Mouse (Mus musculus) MEL (cell line): ENCODE data around the gene Nfkbie. TPM values are rescaled to one million over a fixed set of nuclear protein-coding genes. Genes with fewer than 3 reads are reported as not detected.

Experiments used
- DNase-seq: peaks from one replicate; pipeline ENCODE4 v3.0.0; 2011; ENCODE audit warnings: low read depth, low spot score
- H3K27ac ChIP-seq: 2 replicates; pipeline ENCODE4 v1.5.1; 2012; ENCODE audit warnings: low read depth, mild to moderate bottlenecking, control low read depth, low read length, moderate library complexity; ENCODE audit not compliant: control insufficient read depth
- H3K27me3 ChIP-seq, 2 experiments: fragments of 150-350 bp in 1 of 2; sonication (generic) in 1 of 2; 2 replicates each; pipeline ENCODE4 v1.6.1; 2012; ENCODE audit warnings: low read length in 2 of 2, mild to moderate bottlenecking in 2 of 2, improper control_type of control experiment in 1 of 2, moderate library complexity in 1 of 2; ENCODE audit not compliant: insufficient read depth in 2 of 2, control insufficient read depth in 1 of 2
- H3K36me3 ChIP-seq, 2 experiments: 2 replicates each; pipeline ENCODE4 v1.6.1; 2012 to 2014; ENCODE audit warnings: low read length in 2 of 2, improper control_type of control experiment in 1 of 2, inconsistent platforms in 1 of 2, mild to moderate bottlenecking in 1 of 2; ENCODE audit not compliant: insufficient read depth in 2 of 2, control insufficient read depth in 1 of 2
- H3K4me1 ChIP-seq, 2 experiments: fragments of 150-350 bp in 1 of 2; sonication (generic) in 1 of 2; 2 replicates each; pipeline ENCODE4 v1.6.1; 2012; ENCODE audit warnings: low read length in 2 of 2, improper control_type of control experiment in 1 of 2, mild to moderate bottlenecking in 1 of 2; ENCODE audit not compliant: insufficient read depth in 2 of 2, control insufficient read depth in 1 of 2
- H3K4me3 ChIP-seq, 2 experiments: fragments of 150-350 bp in 1 of 2; sonication (generic) in 1 of 2; 2 replicates each; pipeline ENCODE4 v1.5.1; 2012; ENCODE audit warnings: low read depth in 2 of 2, low read length in 2 of 2, mild to moderate bottlenecking in 2 of 2, moderate library complexity in 2 of 2, control low read depth in 1 of 2, improper control_type of control experiment in 1 of 2; ENCODE audit not compliant: control insufficient read depth in 1 of 2, insufficient read depth in 1 of 2
- H3K79me2 ChIP-seq: 2 replicates; pipeline ENCODE4 v1.6.1; 2012; ENCODE audit warnings: mild to moderate bottlenecking, low read length, moderate library complexity; ENCODE audit not compliant: control insufficient read depth, poor library complexity, insufficient read depth
- H3K9ac ChIP-seq: 2 replicates; pipeline ENCODE4 v1.6.1; 2012; ENCODE audit warnings: low read depth, mild to moderate bottlenecking, control low read depth, low read length, moderate library complexity; ENCODE audit not compliant: control insufficient read depth, poor library complexity, severe bottlenecking
- H3K9me3 ChIP-seq: fragments of 150-350 bp; sonication (generic); replicated peaks from 2 replicates; pipeline ENCODE4 v1.6.1; 2012; ENCODE audit warnings: mild to moderate bottlenecking, low read length, improper control_type of control experiment, moderate library complexity; ENCODE audit not compliant: insufficient read depth
- CHD2 ChIP-seq: IDR thresholded peaks from 2 replicates; pipeline ENCODE4 v1.6.1; 2011; ENCODE audit warnings: low read length, improper control_type of control experiment
- CTCF ChIP-seq, 3 experiments: IDR thresholded peaks in 2 of 3; conservative IDR thresholded peaks in 1 of 3; 2 replicates each; pipeline ENCODE4 v1.5.1; 2011 to 2012; ENCODE audit warnings: low read length in 3 of 3, low read depth in 2 of 3, mild to moderate bottlenecking in 2 of 3, improper control_type of control experiment in 1 of 3, inconsistent platforms in 1 of 3, mixed read lengths in 1 of 3, moderate library complexity in 1 of 3; ENCODE audit not compliant: control insufficient read depth in 1 of 3, insufficient read depth in 1 of 3, poor library complexity in 1 of 3, severe bottlenecking in 1 of 3
- ELF1 ChIP-seq: IDR thresholded peaks from 2 replicates; pipeline ENCODE4 v1.6.1; 2014; ENCODE audit warnings: low read depth, mild to moderate bottlenecking, inconsistent platforms, low read length, improper control_type of control experiment, moderate library complexity
- ETS1 ChIP-seq: IDR thresholded peaks from 2 replicates; pipeline ENCODE4 v1.6.1; 2012; ENCODE audit warnings: low read depth, mild to moderate bottlenecking, inconsistent platforms, low read length, improper control_type of control experiment, moderate library complexity
- GABPA ChIP-seq: IDR thresholded peaks from 2 replicates; pipeline ENCODE4 v1.6.1; 2012; ENCODE audit warnings: low read depth, mild to moderate bottlenecking, inconsistent platforms, low read length, improper control_type of control experiment, moderate library complexity
- GATA1 ChIP-seq: IDR thresholded peaks from 2 replicates; pipeline ENCODE4 v1.6.1; 2011; ENCODE audit warnings: low read depth, low read length, improper control_type of control experiment
- HCFC1 ChIP-seq: IDR thresholded peaks from 2 replicates; pipeline ENCODE4 v1.6.1; 2012; ENCODE audit warnings: low read depth, mild to moderate bottlenecking, inconsistent platforms, low read length, improper control_type of control experiment, moderate library complexity
- JUND ChIP-seq: IDR thresholded peaks from 2 replicates; pipeline ENCODE4 v1.6.1; 2011; ENCODE audit warnings: low read depth, mild to moderate bottlenecking, improper control_type of control experiment, low read length
- KAT2A ChIP-seq: conservative IDR thresholded peaks from 2 replicates; pipeline ENCODE4 v1.6.1; 2012; ENCODE audit warnings: low read depth, low read length, improper control_type of control experiment, inconsistent platforms
- MAFK ChIP-seq: IDR thresholded peaks from 2 replicates; pipeline ENCODE4 v1.6.1; 2011; ENCODE audit warnings: low read depth, mild to moderate bottlenecking, low read length, improper control_type of control experiment, borderline replicate concordance
- MAX ChIP-seq: IDR thresholded peaks from 2 replicates; pipeline ENCODE4 v1.6.1; 2011; ENCODE audit warnings: low read length, improper control_type of control experiment
- MAZ ChIP-seq: IDR thresholded peaks from 2 replicates; pipeline ENCODE4 v1.6.1; 2012; ENCODE audit warnings: low read depth, mild to moderate bottlenecking, inconsistent platforms, low read length, improper control_type of control experiment
- MYC ChIP-seq: IDR thresholded peaks from 2 replicates; pipeline ENCODE4 v1.6.1; 2011; ENCODE audit warnings: low read depth, mild to moderate bottlenecking, low read length, improper control_type of control experiment, moderate library complexity
- POLR2A ChIP-seq, 2 experiments: IDR thresholded peaks; 2 replicates each; pipeline ENCODE4 v1.6.1; 2011 to 2012; ENCODE audit warnings: low read length in 2 of 2, mild to moderate bottlenecking in 2 of 2, control low read depth in 1 of 2, improper control_type of control experiment in 1 of 2, low read depth in 1 of 2, moderate library complexity in 1 of 2; ENCODE audit not compliant: control insufficient read depth in 1 of 2, insufficient read depth in 1 of 2, poor library complexity in 1 of 2
- POLR2AphosphoS5 ChIP-seq: IDR thresholded peaks from 2 replicates; pipeline ENCODE4 v1.6.1; 2012; ENCODE audit warnings: low read depth, borderline replicate concordance, mild to moderate bottlenecking, inconsistent platforms, low read length, moderate library complexity, mixed read lengths
- RCOR1 ChIP-seq: IDR thresholded peaks from 2 replicates; pipeline ENCODE4 v1.6.1; 2012; ENCODE audit warnings: low read depth, mild to moderate bottlenecking, inconsistent platforms, low read length, improper control_type of control experiment
- SIN3A ChIP-seq: IDR thresholded peaks from 2 replicates; pipeline ENCODE4 v1.6.1; 2012; ENCODE audit warnings: low read length, improper control_type of control experiment, inconsistent platforms
- SMC3 ChIP-seq: IDR thresholded peaks from 2 replicates; pipeline ENCODE4 v1.6.1; 2011; ENCODE audit warnings: low read depth, low read length, improper control_type of control experiment
- TAL1 ChIP-seq: IDR thresholded peaks from 2 replicates; pipeline ENCODE4 v1.6.1; 2012; ENCODE audit warnings: mild to moderate bottlenecking, inconsistent platforms, low read length, moderate library complexity, mixed read lengths
- TBP ChIP-seq: IDR thresholded peaks from 2 replicates; pipeline ENCODE4 v1.8.0; 2011; ENCODE audit warnings: low read depth, low read length, improper control_type of control experiment
- TCF12 ChIP-seq: IDR thresholded peaks from 2 replicates; pipeline ENCODE4 v1.6.1; 2014; ENCODE audit warnings: low read depth, mild to moderate bottlenecking, inconsistent platforms, low read length, improper control_type of control experiment, moderate library complexity
- UBTF ChIP-seq: IDR thresholded peaks from 2 replicates; pipeline ENCODE4 v1.6.1; 2012; ENCODE audit warnings: low read depth, mild to moderate bottlenecking, inconsistent platforms, low read length, improper control_type of control experiment, moderate library complexity, borderline replicate concordance; ENCODE audit not compliant: insufficient read depth
- USF1 ChIP-seq: IDR thresholded peaks from 2 replicates; pipeline ENCODE4 v1.6.1; 2014; ENCODE audit warnings: low read depth, mild to moderate bottlenecking, inconsistent platforms, low read length, improper control_type of control experiment, moderate library complexity
- ZKSCAN1 ChIP-seq: IDR thresholded peaks from 2 replicates; pipeline ENCODE4 v1.6.1; 2012; ENCODE audit warnings: low read depth, mild to moderate bottlenecking, inconsistent platforms, low read length, improper control_type of control experiment, moderate library complexity
- ZMIZ1 ChIP-seq: IDR thresholded peaks from 2 replicates; pipeline ENCODE4 v1.6.1; 2012; ENCODE audit warnings: low read depth, mild to moderate bottlenecking, inconsistent platforms, low read length, improper control_type of control experiment, moderate library complexity
- polyA plus RNA-seq, 2 experiments: library from polyadenylated mRNA; stranded (reverse) in 1 of 2; unstranded in 1 of 2; fragments of >175 nt in 1 of 2; fragments of >200 nt in 1 of 2; gene quantifications; 2 replicates each; pipeline versions ENCODE4 v1.2.1 to v1.2.4; 2012; ENCODE audit warnings: low replicate concordance in 2 of 2, low read depth in 1 of 2; ENCODE audit not compliant: insufficient read length in 2 of 2, insufficient read depth in 1 of 2, missing spikeins in 1 of 2
- total RNA-seq: library from RNA; depleted of rRNA; stranded (reverse); fragments of 300-350 nt; gene quantifications from 2 replicates; pipeline ENCODE4 v1.2.3, GENCODE M21; 2012

Gene Nfkbie
- total and polyA plus RNA-seq, 3 experiments = 2.7 to 5.7 TPM; not detected in 1

DNA sequence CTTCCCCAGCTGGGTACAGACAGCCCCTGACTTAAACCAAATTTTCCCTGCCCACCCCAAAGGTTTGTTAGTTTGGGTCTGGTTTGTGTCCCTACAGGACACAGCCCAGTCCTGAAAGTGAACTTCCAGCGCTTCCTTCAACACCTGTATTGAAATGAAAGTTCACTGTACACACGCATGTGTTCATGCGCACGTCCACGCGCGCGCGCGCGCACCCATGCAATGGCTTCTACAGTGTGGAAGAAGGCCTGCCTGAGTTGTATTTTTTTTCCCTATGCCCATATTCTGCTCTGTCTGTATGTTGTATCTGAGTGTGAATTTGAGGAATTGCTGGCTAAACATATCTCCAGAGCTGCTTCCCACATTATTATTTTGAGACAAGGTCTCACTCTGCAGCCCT lies 9.6 kb downstream of the Nfkbie start:
- peaks cover 0 to 13% of the 10 kb centered on the region in 2 experiments; a peak in 2 of 4 replicates for H3K4me1 ChIP-seq
- no peak overlapping the region for H3K27ac ChIP-seq
- H3K4me3 ChIP-seq = peak overlapping the region; percentile 78 to 82
- H3K79me2 ChIP-seq = peaks cover 22% of the 10 kb centered on the region
- H3K36me3 ChIP-seq = peaks cover 9 to 14% of the 10 kb centered on the region in 2 experiments
- TF ChIP-seq MYC (no peak), MAX (no peak), CTCF (IDR thresholded peaks at IDR 0.05 in 2 of 3, conservative IDR thresholded peaks at IDR 0.05 in 1 of 3; ENCODE audit: control insufficient read depth in 1 of 3, insufficient read depth in 1 of 3, low read depth in 2 of 3, low read length in 3 of 3, poor library complexity in 1 of 3, severe bottlenecking in 1 of 3) (no peak), JUND (no peak), MAFK (no peak), RCOR1 (no peak), ELF1 (no peak), KAT2A (no peak), USF1 (no peak), HCFC1 (no peak)
- no peaks in the 10 kb centered on the region for H3K27me3 ChIP-seq
- no peak for DNase-seq
- H3K9me3 ChIP-seq = no peaks in the 10 kb centered on the region
- H3K9ac ChIP-seq = peak overlapping the region; percentile 92

DNA sequence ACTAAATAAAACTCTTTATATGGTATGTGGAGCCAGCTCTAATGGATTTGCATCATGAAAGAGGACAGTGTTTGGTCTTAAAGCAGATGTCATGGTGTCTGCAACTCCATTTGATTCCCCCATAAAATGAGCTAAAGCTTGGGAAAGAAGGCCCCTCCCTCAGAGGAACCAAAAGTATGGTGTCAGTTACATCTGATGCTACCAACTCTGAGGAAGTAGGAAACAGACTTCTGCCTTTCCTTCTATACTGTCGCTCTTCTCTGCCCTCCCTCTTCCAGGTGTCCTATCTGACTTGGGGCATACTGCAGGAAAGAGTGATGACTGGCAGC lies 10.5 kb downstream of the Nfkbie start:
- Histone ChIP-seq H3K27ac (no peak overlapping the region), H3K27me3 (no peaks in the 10 kb centered on the region), H3K36me3 (peaks cover 14 to 19% of the 10 kb centered on the region in 2 experiments), H3K4me1 (peaks cover 0 to 22% of the 10 kb centered on the region in 2 experiments; a peak in 2 of 4 replicates), H3K9me3 (no peaks in the 10 kb centered on the region), H3K79me2 (peaks cover 28% of the 10 kb centered on the region), H3K9ac (no peak overlapping the region), H3K4me3 (no peak overlapping the region)
- peak; percentile 62 for DNase-seq
- TF ChIP-seq MYC = no peak
- 0 out of 2 replicates have a peak, but pooled peaks have one; percentile 9 for TF ChIP-seq TAL1
- no peak for TF ChIP-seq TBP

DNA sequence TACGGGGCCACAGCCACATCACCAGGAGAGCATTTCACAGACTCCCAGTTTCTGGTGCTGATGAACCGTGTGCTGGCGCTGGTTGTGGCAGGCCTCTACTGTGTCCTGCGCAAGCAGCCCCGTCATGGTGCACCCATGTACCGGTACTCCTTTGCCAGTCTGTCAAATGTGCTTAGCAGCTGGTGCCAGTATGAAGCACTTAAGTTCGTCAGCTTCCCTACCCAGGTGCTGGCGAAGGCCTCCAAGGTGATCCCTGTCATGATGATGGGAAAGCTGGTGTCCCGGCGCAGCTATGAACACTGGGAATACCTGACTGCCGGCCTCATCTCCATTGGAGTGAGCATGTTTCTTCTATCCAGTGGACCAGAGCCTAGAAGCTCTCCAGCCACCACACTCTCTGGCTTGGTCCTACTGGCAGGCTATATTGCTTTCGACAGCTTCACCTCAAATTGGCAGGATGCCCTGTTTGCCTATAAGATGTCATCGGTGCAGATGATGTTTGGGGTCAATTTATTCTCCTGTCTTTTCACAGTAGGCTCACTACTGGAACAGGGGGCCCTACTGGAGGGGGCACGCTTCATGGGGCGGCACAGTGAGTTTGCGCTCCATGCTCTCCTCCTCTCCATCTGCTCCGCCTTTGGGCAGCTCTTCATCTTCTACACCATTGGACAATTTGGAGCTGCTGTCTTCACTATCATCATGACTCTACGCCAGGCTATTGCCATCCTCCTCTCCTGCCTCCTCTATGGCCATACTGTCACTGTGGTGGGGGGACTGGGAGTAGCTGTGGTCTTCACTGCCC lies 11.1 kb downstream of the Nfkbie start:
- peaks cover 0 to 28% of the 10 kb centered on the region in 2 experiments; a peak in 2 of 4 replicates for H3K4me1 ChIP-seq
- H3K9ac ChIP-seq = no peak overlapping the region
- no peak overlapping the region for H3K27ac ChIP-seq
- no peaks in the 10 kb centered on the region for H3K9me3 ChIP-seq
- DNase-seq = peak; percentile 75
- no peaks in the 10 kb centered on the region for H3K27me3 ChIP-seq
- H3K79me2 ChIP-seq = peaks cover 34% of the 10 kb centered on the region
- H3K4me3 ChIP-seq = no peak overlapping the region
- H3K36me3 ChIP-seq = peaks cover 19 to 25% of the 10 kb centered on the region in 2 experiments
- TF ChIP-seq GABPA (no peak), MAZ (0 out of 2 replicates have a peak, but pooled peaks have one; percentile 30), ELF1 (no peak), POLR2A (IDR thresholded peaks at IDR 0.05; ENCODE audit: control insufficient read depth in 1 of 2, insufficient read depth in 1 of 2, low read depth in 1 of 2, low read length in 2 of 2, poor library complexity in 1 of 2) (0 out of 4 replicates have a peak, but pooled peaks of 1 of the 2 experiments have one; percentile 12), POLR2AphosphoS5 (peak; percentile 77), SMC3 (peak; percentile 4; the same call in 1 of the 2 replicates), TCF12 (no peak), SIN3A (no peak), GATA1 (no peak), ZKSCAN1 (no peak), CHD2 (no peak; the same call in 1 of the 2 replicates), HCFC1 (no peak), UBTF (no peak), ETS1 (no peak), ZMIZ1 (peak; percentile 71)
